Mouse (Mus musculus): ENCODE data around the gene Acsl4.

The Acsl4 gene

DNA sequence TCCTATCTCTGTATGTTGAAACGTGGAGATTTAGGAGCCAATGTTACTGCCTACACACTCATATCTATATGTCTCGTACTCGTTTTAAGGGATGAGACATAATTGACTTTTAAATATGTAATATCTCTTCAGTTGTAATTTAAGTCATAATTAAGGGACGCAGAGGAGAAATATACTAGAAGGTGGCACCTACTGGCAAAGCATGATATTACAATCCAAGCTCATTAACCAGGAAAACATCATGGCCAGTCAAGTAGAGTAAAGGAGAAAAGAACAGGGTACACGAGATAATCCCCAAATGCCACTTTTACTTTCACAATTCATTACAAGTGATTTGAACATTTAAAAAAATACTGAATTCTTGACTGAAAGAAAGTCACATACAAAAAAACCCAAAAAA, 31.9 kb downstream of the Acsl4 start:
- DNase-seq (ENCODE audit: low spot score), result no peak

DNA sequence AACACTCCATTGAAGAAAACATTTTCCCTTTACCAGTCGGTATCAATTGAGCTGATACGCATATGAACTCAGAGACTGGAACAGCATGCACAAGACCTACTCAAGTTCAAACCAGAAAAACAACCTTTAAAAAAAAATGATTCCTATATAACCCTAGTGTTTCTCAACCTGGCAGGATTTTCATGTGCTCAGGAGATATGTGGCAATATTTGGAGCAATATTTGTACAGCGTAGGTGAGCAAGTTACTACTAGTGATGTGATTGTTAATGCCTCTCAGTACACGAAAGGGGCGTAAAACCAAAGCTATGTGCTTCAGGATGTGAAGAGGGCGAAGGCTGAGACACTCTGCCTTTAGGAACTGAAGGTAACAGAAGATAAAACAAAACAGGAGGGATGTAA, 54.1 kb downstream of the Acsl4 start:
- DNase-seq (ENCODE audit: low spot score), result no peak

DNA sequence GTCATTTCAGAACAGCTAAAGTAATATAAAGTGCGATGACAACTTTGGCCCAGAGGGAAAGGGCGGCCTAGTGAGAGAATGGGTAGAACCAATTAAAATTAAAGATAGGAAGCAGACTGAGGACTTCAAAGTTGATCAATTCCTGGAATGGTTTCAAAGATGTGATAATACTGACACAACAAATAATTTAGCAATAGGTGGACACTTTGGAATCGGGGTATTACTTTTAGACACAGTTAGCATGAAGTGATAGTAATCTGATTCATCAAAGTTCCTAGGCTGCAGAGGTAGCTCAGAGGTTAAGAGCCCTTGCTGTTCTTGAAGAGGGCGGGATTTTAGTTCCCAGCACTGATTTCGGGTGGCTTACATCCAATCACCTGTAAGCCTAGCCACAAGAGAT, 54.8 kb downstream of the Acsl4 start:
- no peak for DNase-seq (ENCODE audit: low spot score)

DNA sequence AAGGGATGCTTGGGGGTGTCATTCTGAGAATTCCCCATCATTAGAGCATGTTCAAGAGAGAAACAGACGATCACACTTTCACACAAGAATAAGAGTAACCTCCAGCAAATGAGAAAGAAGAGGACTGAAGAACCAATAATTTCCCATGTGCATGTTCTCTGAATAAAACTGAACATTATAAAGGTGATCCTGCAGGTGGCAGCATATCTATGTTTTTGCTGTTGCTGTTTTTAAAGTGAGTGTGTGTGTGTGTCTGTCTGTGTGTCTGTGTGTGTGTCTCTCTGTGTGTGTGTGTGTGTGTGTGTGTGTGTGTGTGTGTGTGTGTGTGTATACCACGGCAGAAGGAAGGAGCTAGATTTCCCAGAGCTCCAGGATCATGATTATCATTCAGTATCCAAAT, 64.6 kb downstream of the Acsl4 start:
- DNase-seq (ENCODE audit: low spot score), result no peak

DNA sequence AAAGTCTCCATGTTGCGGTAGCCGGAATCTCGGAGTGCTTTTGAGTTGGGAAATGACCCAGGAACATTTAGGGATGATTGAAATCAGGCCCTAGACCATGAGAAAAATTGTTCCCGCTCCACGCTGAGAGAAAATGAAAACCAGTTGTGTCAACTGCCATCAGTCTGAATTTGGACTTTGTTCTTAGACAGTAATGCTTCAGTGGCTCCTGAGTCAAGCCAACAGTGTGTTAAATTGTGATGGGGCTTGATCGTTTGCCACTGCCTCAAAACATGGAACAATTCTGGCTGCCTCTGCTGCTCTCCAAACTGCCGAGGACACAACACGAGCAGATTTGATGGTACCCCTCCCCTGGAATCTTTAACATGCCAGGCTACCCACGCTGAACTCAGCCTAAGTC, 74.2 kb downstream of the Acsl4 start:
- no peak for DNase-seq (ENCODE audit: low spot score)

DNA sequence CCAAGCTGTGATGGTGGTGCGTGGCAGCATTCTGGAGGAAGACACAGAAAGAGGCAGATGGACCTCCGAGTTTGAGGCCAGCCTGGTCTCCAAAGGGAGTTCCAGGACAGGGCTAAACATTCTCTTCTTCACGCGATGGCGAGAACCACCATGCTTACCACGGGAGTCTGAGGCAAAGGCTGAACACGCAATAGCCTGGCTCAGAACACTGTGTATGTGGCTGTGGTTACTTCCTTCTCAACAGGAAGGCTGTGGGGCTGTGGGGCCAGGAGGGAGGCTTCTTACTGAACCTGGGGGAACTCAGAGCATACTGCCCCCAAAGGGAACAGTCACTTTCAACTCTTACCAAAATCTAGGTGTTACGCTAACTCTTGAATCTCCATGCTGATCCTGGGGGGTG, 75.1 kb downstream of the Acsl4 start:
- DNase-seq (ENCODE audit: low spot score), result no peak

DNA sequence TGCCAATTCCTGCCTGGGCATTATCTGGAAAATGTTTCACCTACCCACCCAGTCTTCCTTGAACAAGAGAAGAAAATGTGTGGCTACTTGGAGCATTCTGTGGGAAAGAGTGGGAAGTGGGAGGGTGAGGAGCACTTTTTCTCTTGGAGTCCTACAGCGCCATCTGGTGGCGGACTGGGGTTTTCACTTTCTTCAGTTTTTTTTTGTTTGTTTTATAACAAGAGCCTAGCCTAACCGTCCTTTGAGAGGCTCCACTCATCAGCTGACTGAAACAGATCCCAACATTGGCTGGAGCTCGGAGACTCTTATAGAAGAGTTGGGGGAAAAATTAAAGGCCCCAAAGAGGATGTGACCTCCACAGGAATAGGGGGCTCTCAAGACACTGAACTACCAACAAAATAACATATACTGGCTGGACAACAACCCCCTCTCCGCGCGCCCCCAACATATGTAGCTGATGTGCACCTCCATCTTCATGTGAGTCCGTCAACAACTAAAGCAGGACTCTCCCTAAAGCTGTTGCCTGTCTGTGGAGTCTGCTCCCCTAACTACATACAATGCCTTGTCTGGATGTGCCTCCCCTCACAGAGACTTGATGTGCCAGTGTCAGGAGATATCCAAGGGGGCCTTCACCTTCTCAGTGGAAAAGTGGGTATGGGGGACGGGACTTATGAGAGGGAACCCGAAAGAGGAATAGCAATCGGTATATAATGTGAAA, 75.9 kb downstream of the Acsl4 start:
- DNase-seq (ENCODE audit: low spot score), result peak; percentile 54

DNA sequence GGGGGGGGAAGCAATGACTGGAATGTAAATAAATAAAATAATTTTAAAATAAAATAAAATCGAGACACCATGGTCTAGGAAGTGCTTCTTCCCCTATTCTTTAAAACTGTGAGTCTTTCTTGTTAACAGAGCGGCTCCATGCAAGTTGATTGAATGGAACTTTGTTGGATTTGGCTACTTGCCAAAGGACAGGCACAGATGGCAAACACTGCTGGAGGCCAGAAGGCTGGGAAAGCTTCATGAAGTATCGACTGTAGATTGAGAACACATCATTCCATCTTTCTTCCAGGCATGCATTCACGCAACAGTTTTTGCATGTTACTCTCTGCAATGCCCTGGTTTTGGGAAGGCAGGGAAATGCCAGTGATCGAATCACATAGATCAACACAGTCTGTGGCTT, 79.9 kb downstream of the Acsl4 start:
- no peak for DNase-seq (ENCODE audit: low spot score)

DNA sequence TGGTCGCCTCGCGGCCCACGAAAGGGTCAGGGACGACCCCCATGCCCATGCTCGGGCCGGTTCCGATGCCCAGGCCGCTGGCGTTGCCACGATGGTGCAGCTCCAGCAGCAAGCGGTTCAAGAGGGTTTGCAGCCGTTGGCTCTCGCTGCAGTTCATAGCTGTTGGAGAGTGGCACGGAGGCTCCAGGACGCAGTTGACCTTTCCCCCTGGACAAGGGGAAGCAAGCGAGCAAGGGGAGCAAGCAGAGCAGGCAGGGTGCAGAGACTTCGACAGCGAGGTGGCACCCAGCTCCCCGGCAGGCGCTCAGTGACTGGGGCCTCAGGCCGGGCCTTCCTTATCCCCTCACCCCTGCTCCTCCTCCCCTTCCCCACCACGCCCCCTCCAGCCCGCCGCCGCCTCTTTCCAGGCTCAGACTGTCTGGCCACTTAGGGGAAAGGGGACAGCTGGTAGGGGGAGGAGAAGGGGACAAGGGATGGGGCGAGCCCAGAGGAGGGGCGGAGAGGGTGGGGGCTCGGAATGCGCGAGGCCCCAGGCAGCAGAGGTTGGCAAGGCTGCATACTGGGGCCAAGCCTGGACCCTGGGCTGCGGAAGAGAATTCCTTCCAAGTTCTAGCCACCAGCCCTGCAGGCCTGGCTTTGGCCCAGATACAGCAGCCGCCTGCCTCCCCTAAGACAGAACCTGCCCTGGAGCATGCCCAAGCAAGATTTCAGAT, 84.3 kb downstream of the Acsl4 start, which contains the start of gene Kcne1l:
TSS of gene Kcne1l (minus strand) at position 426 of the 713 bp plus-strand sequence.
- DNase-seq (ENCODE audit: low spot score), result no peak

DNA sequence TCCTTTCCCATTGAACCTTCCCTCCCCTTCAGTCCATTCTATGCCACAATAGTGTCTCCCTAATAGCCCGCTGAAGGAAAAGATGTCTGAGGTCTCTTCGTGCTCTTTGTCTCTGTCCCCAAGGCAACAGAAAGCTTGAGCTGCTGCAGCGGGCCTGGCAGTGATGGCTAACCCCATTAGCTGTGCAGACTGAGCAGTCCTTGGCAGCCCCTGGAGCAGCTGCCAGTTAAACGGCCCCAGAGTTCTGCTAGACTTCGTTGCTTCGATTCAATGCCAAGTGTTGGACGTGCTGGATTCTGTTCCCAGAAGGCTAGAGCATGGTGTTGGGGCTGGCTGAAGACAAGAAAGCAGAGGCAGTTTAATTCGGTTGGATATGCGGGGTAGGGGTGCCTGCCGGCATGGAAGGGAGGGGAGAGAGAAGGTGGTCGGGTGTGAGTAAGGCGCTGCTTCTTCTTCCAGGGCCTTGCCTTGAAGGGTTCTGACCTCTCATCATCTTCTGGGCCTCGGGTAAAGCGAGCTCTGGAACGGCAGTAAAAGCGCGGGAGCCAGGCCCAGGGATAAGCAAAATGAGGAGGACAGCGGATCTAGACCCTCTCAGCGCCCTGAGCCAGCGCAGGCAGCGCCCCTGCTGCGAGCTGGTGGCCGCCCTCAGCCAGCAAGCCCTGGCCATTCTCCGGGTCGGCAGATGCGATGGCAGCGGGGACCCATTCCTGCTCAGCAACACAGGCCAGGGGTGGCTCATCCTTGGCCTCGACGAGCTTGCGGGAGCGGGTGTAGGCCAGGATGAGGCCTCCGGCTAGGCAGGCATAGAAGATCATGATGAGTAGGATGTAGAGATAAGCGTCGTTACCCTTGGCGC, 85.1 kb downstream of the Acsl4 start:
- DNase-seq (ENCODE audit: low spot score), result no peak

DNA sequence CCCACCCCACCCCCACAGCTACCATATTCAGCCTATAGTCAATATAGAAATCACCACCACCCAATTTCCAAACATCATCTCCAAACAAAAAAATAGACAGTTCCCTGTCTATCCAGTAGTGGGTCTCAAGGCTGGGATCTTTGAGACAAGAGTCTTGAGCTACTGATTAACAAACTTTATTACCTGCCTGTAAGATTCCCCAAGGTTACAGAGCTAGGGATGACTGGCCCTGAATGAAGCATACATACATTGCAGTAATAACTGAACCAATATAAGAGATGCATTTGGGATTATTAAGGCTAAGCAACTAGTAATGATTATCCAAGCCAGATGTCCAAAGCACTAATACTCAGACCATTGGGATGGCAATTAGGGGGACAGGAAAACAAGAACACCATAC, 85.7 kb downstream of the Acsl4 start:
- no peak for DNase-seq (ENCODE audit: low spot score)

DNA sequence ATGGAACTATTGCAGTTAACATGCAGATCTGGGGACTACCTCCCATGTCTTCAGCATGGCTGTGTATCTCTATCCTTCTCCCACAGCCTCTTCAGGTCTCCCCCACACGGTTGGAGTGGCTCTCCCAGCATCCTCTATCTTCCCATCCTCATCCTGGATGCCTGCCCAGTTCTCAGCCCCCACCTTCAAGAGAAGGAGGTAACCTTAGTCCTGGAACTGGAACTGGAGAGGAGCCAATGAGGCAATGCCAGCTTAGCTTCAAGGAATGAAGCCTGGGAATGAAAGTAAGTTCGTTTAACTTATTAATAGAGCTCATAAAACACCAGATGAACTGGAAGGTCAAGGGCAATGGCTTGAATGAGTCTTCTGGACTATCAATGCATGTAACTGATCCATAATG, 86.9 kb downstream of the Acsl4 start:
- peak; percentile 7 for DNase-seq (ENCODE audit: low spot score)

DNA sequence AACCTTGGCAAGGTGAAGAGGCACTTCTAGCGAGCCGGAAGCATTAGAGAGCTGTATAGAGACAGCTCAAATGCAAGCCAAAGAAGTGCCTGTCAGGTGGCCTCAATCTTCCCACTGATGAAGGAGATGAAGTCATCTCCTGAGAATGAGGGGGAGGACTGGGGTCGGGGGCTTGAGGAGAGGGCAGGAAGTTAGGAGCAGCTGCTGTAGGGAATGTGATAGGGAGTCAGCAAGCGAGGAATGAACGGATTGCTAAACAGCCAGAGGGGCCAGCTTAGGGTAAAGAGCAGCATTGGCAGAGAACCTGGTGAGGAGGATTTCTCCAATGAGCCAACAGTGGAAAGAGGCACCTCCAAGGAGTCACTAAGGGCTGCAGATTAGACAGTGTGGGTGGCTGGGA, 104.4 kb downstream of the Acsl4 start:
- DNase-seq (ENCODE audit: low spot score), result no peak

DNA sequence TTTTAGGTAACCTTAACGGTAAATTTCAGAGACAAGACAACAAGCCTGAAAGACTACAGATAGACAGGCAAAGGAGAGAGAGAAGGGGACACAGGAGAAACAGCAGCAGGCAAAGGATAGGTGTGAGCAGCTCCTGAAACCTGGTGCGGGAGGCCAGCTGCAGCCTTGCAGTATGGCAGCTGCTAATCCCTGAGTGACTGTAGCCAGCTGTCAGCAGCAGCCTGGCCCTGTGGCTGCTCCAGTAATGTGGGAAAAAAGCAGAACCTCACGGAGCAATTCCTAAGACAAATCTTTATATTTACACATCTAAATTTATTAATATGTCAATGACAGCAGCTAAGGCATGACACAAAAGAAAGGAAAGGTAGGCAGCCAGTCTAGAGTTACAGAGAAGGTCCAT, 113.8 kb downstream of the Acsl4 start:
- DNase-seq (ENCODE audit: low spot score), result no peak

DNA sequence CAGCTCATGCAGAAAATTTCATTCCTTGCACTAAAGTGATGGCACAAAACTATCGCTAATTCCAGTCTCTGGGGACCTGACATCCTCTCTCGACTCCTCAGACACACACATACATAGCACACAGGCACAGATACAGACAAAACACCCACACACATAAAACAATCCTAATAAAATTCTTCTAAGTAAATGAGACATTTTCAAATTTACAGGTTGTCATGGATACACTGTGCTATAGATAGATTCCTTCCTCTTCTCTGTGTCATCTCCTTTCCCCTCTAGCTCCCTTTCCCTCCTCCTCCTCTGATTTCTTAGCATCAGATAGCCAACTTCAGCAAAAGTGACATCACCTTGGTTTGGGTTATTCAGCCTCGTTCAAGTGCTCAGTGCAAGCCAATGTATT, 114.3 kb downstream of the Acsl4 start:
- DNase-seq (ENCODE audit: low spot score), result no peak

All from ovary, postnatal 14 days (tissue).